Mouse (Mus musculus) brain, embryonic 14.5 days (tissue): Measurements from ENCODE around the gene H2-Aa.

ENCODE experiments used
- CTCF ChIP-seq: fragments of 200-500 bp; IDR thresholded peaks from 2 replicates; pipeline ENCODE4 v1.5.1; 2012; ENCODE audit warnings: inconsistent platforms, mild to moderate bottlenecking, moderate library complexity, borderline replicate concordance; ENCODE audit not compliant: insufficient read depth, insufficient read length; ENCODE audit errors: extremely low read depth
- POLR2A ChIP-seq: fragments of 200-500 bp; IDR thresholded peaks from 2 replicates; pipeline ENCODE4 v1.6.1; 2012; ENCODE audit warnings: mild to moderate bottlenecking, inconsistent platforms, borderline replicate concordance; ENCODE audit not compliant: poor library complexity, insufficient read depth, insufficient read length, severe bottlenecking; ENCODE audit errors: extremely low read depth

DNA sequence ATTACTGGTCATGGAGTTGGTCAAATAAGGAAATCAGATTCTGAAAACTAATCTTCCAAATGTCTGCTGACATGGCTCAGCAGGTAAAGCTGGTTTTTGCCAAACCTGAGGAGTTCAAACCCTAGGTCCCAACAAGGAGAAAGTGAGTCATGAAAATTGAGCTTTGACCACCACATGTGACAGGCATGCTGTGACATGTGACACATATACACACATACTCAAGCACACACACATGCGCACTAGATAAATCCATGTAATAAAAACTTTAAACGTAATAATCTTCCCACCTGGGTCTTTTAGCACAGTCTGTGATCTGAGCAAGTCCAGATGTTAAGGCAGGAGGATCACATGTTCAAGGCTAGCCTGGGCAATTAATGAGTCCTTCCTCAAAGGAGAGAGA is 16.2 kb upstream of the H2-Aa start:
- TF ChIP-seq CTCF (no peak), POLR2A (no peak)
